Mouse (Mus musculus): ENCODE data around the gene Gjc3. TPM values are rescaled to one million over a fixed set of nuclear protein-coding genes. Genes with fewer than 3 reads are reported as not detected.

Gjc3 gene
- polyA plus RNA-seq, 1 experiment from 2014 or later = not detected

Other genes starting within 250 kb of the Gjc3 start
- gene Nyap1, start 221.5 kb downstream of the Gjc3 start, polyA plus RNA-seq (2016; fragmentation: Nextera tagmentation; extraction: Ambion mirVana) = 0.33 and 0.38 TPM in 2 replicates
- gene Tsc22d4, start 217.4 kb downstream of the Gjc3 start, polyA plus RNA-seq (2016; fragmentation: Nextera tagmentation; extraction: Ambion mirVana) = 96.0 and 99.2 TPM in 2 replicates
- 38.6 and 39.2 TPM in 2 replicates for gene Ppp1r35, start 184.2 kb downstream of the Gjc3 start, polyA plus RNA-seq (2016; fragmentation: Nextera tagmentation; extraction: Ambion mirVana)
- gene Mepce, start 175.4 kb downstream of the Gjc3 start, polyA plus RNA-seq (2016; fragmentation: Nextera tagmentation; extraction: Ambion mirVana) = 9.0 and 9.2 TPM in 2 replicates
- gene Zcwpw1, start 175.3 kb downstream of the Gjc3 start, polyA plus RNA-seq (2016; fragmentation: Nextera tagmentation; extraction: Ambion mirVana) = 6.9 and 7.5 TPM in 2 replicates
- 1.0 and 1.4 TPM in 2 replicates for gene Pilra, start 126.8 kb downstream of the Gjc3 start, polyA plus RNA-seq (2016; fragmentation: Nextera tagmentation; extraction: Ambion mirVana)
- 1.3 and 1.7 TPM in 2 replicates for gene Pilrb1, start 105.0 kb downstream of the Gjc3 start, polyA plus RNA-seq (2016; fragmentation: Nextera tagmentation; extraction: Ambion mirVana)
- gene Pilrb2, start 91.3 kb downstream of the Gjc3 start, polyA plus RNA-seq (2016; fragmentation: Nextera tagmentation; extraction: Ambion mirVana) = 0.69 and 0.92 TPM in 2 replicates
- 1.0 and 1.3 TPM in 2 replicates for gene Cyp3a13, start 41.5 kb downstream of the Gjc3 start, polyA plus RNA-seq (2016; fragmentation: Nextera tagmentation; extraction: Ambion mirVana)
- gene Azgp1, start 18.4 kb upstream of the Gjc3 start, polyA plus RNA-seq (2016; fragmentation: Nextera tagmentation; extraction: Ambion mirVana) = not detected in 2 replicates
- not detected in 2 replicates for gene Smok3a, start 58.2 kb upstream of the Gjc3 start, polyA plus RNA-seq (2016; fragmentation: Nextera tagmentation; extraction: Ambion mirVana)
- not detected in 2 replicates for gene Smok3b, start 58.3 kb upstream of the Gjc3 start, polyA plus RNA-seq (2016; fragmentation: Nextera tagmentation; extraction: Ambion mirVana)
- not detected in 2 replicates for gene Smok3c, start 90.1 kb upstream of the Gjc3 start, polyA plus RNA-seq (2016; fragmentation: Nextera tagmentation; extraction: Ambion mirVana)
- gene Zkscan1, start 122.0 kb upstream of the Gjc3 start, polyA plus RNA-seq (2016; fragmentation: Nextera tagmentation; extraction: Ambion mirVana) = 7.3 and 8.2 TPM in 2 replicates
- gene Zscan21, start 153.8 kb upstream of the Gjc3 start, polyA plus RNA-seq (2016; fragmentation: Nextera tagmentation; extraction: Ambion mirVana) = 19.0 and 19.6 TPM in 2 replicates
- 4.8 and 5.7 TPM in 2 replicates for gene Zfp113, start 192.6 kb upstream of the Gjc3 start, polyA plus RNA-seq (2016; fragmentation: Nextera tagmentation; extraction: Ambion mirVana)
- 181 and 191 TPM in 2 replicates for gene Cops6, start 198.0 kb upstream of the Gjc3 start, polyA plus RNA-seq (2016; fragmentation: Nextera tagmentation; extraction: Ambion mirVana)
- 7.9 and 8.3 TPM in 2 replicates for gene Ap4m1, start 208.9 kb upstream of the Gjc3 start, polyA plus RNA-seq (2016; fragmentation: Nextera tagmentation; extraction: Ambion mirVana)
- gene Mcm7, start 209.3 kb upstream of the Gjc3 start, polyA plus RNA-seq (2016; fragmentation: Nextera tagmentation; extraction: Ambion mirVana) = 268 and 271 TPM in 2 replicates
- 58.0 and 58.2 TPM in 2 replicates for gene Taf6, start 224.4 kb upstream of the Gjc3 start, polyA plus RNA-seq (2016; fragmentation: Nextera tagmentation; extraction: Ambion mirVana)
- gene Cnpy4, start 224.4 kb upstream of the Gjc3 start, polyA plus RNA-seq (2016; fragmentation: Nextera tagmentation; extraction: Ambion mirVana) = 20.3 and 21.3 TPM in 2 replicates
- gene Mblac1, start 231.2 kb upstream of the Gjc3 start, polyA plus RNA-seq (2016; fragmentation: Nextera tagmentation; extraction: Ambion mirVana) = 4.3 TPM in 2 replicates

All from liver, embryonic 12.5 days (tissue).